Mouse (Mus musculus) neural tube, embryonic 12.5 days (tissue): ENCODE data around the gene Foxf1. TPM values are rescaled to one million over a fixed set of nuclear protein-coding genes. Genes with fewer than 3 reads are reported as not detected.
A peak's percentile ranks its signal among the peaks of the same experiment; 100 is the strongest.

Experiments used
- ATAC-seq: fragments of 200-750 bp; cut with Nextera tagmentation; 2 replicates; pipeline ENCODE4 v1.8.0; 2017; ENCODE audit warnings: low read depth, mild to moderate bottlenecking, moderate TSS enrichment, moderate library complexity; ENCODE audit not compliant: low FRiP score
- H3K27ac ChIP-seq: fragments of 300-500 bp; sonication (generic); 2 replicates; pipeline ENCODE4 v1.5.1; 2016
- H3K27me3 ChIP-seq: fragments of 300-500 bp; sonication (generic); replicated peaks from 2 replicates; pipeline ENCODE4 v1.6.1; 2016; ENCODE audit warnings: mild to moderate bottlenecking
- H3K36me3 ChIP-seq: fragments of 300-500 bp; sonication (generic); 2 replicates; pipeline ENCODE4 v1.6.1; 2016; ENCODE audit warnings: mild to moderate bottlenecking
- H3K4me1 ChIP-seq: fragments of 300-500 bp; sonication (generic); 2 replicates; pipeline ENCODE4 v1.6.1; 2016
- H3K4me2 ChIP-seq: fragments of 300-500 bp; sonication (generic); replicated peaks from 2 replicates; pipeline ENCODE4 v1.6.1; 2016; ENCODE audit warnings: mild to moderate bottlenecking
- H3K4me3 ChIP-seq: fragments of 300-500 bp; sonication (generic); 2 replicates; pipeline ENCODE4 v1.5.1; 2016
- H3K9ac ChIP-seq: fragments of 300-500 bp; sonication (generic); 2 replicates; pipeline ENCODE4 v1.6.1; 2016; ENCODE audit warnings: mild to moderate bottlenecking
- H3K9me3 ChIP-seq: fragments of 300-500 bp; sonication (generic); 2 replicates; pipeline ENCODE4 v1.6.1; 2016; ENCODE audit warnings: mild to moderate bottlenecking
- WGBS: fragments of 180-500 bp; shearing (Covaris S2); methylation state at CpG from one replicate; pipeline ENCODE4 v1.1.7; 2016; 5-methylcytosine and 5-hydroxymethylcytosine counted together
- polyA plus RNA-seq: library from polyadenylated mRNA; unstranded; fragments of >200 nt; fragmentation: Nextera tagmentation; extraction: Ambion mirVana; gene quantifications from 2 replicates; pipeline ENCODE4 v1.2.1, GENCODE M21; 2016

The Foxf1 gene
- 4.2 and 5.5 TPM in 2 replicates for polyA plus RNA-seq

DNA sequence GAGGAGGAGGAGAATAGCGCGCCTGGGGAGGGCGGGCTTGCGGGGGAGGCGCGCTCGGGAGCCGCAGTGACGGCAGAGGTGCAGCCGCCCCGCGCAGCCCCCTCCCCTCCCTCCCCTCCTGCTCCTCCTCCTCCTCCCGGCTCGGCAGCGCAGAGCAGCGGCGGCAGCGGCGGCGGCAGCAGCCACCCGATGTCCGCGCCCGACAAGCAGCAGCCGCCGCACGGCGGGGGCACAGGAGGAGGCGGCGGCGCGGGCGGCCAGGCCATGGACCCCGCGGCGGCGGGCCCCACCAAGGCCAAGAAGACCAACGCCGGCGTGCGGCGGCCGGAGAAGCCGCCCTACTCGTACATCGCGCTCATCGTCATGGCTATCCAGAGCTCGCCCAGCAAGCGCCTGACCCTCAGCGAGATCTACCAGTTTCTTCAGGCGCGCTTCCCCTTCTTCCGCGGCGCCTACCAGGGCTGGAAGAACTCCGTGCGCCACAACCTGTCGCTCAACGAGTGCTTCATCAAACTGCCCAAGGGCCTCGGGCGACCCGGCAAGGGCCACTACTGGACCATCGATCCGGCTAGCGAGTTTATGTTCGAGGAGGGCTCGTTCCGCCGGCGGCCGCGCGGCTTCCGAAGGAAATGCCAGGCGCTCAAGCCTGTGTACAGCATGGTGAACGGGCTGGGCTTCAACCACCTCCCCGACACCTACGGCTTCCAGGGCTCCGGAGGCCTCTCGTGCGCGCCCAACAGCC lies at the start of gene Foxf1:
Gene Foxf1 (plus strand): TSS at position 177 of the 742 bp plus-strand sequence.
- H3K4me3 ChIP-seq: peak within 1 kb of the TSS; percentile 44
- no peaks in the 10 kb centered on the region for H3K36me3 ChIP-seq
- no peaks in the 10 kb centered on the region for H3K9me3 ChIP-seq
- H3K4me2 ChIP-seq: peak within 1 kb of the TSS; percentile 83
- H3K4me1 ChIP-seq: peaks cover 27% of the 10 kb centered on the region
- no peak for ATAC-seq
- under 1% methylated on average over 63 of the region's 83 CpGs for WGBS
- peak within 1 kb of the TSS; percentile 38; the same call in 1 of the 2 replicates for H3K9ac ChIP-seq
- peaks cover 99% of the 10 kb centered on the region for H3K27me3 ChIP-seq
- no peak within 1 kb of the TSS for H3K27ac ChIP-seq

DNA sequence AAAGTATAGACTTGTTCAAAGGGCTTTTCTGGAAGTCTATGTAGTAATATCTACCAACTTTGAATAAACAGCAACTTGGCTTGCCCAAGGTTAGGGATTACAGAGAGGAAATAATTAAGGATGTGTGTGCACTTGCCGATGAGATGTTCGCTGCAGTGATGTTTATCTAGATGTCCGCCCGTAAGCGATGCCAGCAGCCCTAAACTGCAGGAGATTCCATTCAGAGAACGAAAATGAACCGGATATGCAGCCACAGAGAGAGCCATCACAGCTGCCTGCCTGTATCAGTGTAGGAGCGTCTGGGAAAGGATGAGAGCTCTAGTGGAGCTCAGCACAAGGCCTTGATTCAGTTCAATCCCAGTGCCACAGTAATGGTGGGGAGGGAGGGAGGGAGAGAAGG lies 48.6 kb upstream of the Foxf1 start:
- H3K27me3 ChIP-seq: peaks cover 18% of the 10 kb centered on the region; the same call in 1 of the 2 replicates
- H3K4me3 ChIP-seq: no peak overlapping the region
- no peak overlapping the region for H3K4me2 ChIP-seq
- no peak for ATAC-seq
- H3K9me3 ChIP-seq: no peaks in the 10 kb centered on the region
- no peaks in the 10 kb centered on the region for H3K36me3 ChIP-seq
- no peaks in the 10 kb centered on the region for H3K4me1 ChIP-seq
- H3K9ac ChIP-seq: no peak overlapping the region
- WGBS: 84% methylated on average over 8 of the region's 8 CpGs
- no peak overlapping the region for H3K27ac ChIP-seq

DNA sequence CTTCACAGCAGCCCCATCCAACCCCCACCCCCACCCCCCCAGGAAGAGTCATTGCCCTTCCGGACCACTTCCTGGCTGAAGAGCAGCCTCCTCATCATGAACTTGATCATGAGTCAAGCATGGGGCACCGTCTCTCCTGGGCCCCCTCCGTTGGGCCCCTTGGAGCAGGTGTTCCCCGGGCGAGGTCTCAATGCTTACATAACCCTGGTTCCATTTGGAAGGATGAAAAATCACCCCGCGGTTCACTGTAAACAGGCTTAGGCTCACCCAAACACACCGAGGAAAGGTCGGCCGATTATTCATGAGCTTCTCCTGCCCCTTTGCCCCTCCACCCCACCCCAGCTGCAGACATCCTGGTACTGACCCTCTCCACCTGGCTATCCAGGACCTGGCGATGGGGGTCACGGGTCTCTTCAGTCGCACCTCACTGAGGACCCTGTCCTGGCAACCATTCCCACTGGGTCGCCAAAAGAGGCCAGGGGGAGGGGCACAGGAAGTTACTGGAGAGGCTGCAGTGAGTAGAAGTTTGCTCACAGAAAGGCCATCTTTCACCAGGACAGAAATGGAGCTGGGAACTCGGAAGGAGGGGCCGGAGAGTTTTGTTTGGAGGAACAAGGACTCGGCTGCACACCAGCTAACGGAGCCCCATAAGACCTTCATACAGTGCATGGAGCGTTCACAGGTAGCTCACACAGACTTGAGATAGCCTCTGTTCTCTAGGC lies 40.3 kb upstream of the Foxf1 start:
- Histone ChIP-seq H3K9ac (no peak overlapping the region), H3K4me2 (no peak overlapping the region), H3K36me3 (no peaks in the 10 kb centered on the region), H3K4me3 (no peak overlapping the region), H3K27ac (no peak overlapping the region), H3K27me3 (peaks cover 8% of the 10 kb centered on the region; the same call in 1 of the 2 replicates), H3K4me1 (no peaks in the 10 kb centered on the region), H3K9me3 (no peaks in the 10 kb centered on the region)
- WGBS: 70% methylated on average over 19 of the region's 19 CpGs
- no peak for ATAC-seq

DNA sequence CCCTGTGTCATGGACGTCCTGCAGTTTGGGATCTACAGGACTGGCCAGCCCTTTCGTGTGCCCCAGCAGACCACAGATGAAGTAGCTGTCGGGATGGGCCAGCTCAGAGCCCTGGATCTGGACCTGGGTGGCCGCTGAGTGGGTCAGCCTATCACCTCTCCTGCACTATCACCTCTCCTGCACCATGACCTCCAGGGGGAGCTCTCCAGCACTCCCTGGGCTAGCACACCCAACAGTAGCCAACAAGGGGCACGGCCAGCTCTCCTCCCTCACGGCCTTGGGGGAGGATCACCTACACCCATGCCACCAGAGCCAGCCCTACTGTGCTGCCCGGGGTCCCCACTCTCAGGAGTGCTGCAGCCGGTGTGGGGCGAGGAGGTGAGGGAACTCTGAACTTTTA lies 36.7 kb upstream of the Foxf1 start:
- ATAC-seq: no peak

DNA sequence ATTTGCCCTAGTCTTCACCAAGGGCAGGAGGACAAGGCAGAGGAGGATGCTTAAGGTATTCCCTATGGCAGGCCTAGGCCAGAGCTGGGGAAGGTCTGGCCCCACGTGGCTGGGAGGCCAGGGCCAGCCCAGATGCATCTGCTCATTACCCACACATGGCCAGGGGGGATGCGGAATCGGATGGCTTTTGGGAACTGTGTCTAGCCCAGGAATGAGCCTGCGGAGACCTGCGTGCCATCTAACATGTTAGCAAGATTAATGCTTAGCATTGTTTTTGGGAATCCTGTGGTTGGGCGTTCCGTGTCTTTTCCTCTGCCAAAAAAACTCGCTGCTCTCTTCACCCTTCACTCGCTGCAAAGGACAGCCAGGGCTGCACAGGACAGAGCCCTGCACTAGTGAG lies 26.1 kb upstream of the Foxf1 start:
- WGBS: 68% methylated on average over 9 of the region's 9 CpGs
- Histone ChIP-seq H3K27ac (no peak overlapping the region), H3K36me3 (no peaks in the 10 kb centered on the region), H3K4me1 (0 out of 2 replicates have a peak, but pooled peaks cover 4% of the 10 kb centered on the region), H3K27me3 (peaks cover 13% of the 10 kb centered on the region), H3K4me3 (no peak overlapping the region), H3K9ac (no peak overlapping the region), H3K4me2 (no peak overlapping the region), H3K9me3 (no peaks in the 10 kb centered on the region)
- ATAC-seq: no peak

More for the DNA sequence above, 36.7 kb upstream of the Foxf1 start:
- peaks cover 6% of the 10 kb centered on the region; the same call in 1 of the 2 replicates for H3K27me3 ChIP-seq
- no peak overlapping the region for H3K4me2 ChIP-seq
- H3K27ac ChIP-seq: no peak overlapping the region
- WGBS: 70% methylated on average over 9 of the region's 9 CpGs
- H3K9me3 ChIP-seq: no peaks in the 10 kb centered on the region
- no peak overlapping the region for H3K4me3 ChIP-seq
- no peak overlapping the region for H3K9ac ChIP-seq
- no peaks in the 10 kb centered on the region for H3K36me3 ChIP-seq
- no peaks in the 10 kb centered on the region for H3K4me1 ChIP-seq

DNA sequence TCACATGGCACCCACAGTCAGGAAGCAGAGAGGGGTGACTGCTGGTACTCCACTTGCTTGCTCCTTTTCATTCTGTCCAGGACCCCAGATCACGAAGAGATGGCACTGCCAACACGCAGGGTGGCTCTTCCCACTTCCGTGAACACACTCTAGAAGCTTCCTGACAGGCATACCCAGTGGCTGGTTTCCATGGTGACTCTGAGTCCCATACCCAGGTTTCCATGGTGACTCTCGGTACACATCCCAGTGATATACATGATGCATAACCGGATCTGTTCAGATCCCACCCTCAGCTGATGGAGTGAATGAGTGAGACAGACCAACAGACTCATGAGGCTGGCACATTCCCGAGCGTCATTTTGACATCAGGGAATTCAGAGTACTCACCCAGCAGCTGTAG lies 25.1 kb upstream of the Foxf1 start:
- no peaks in the 10 kb centered on the region for H3K9me3 ChIP-seq
- 77% methylated on average over 7 of the region's 7 CpGs for WGBS
- H3K4me2 ChIP-seq: no peak overlapping the region
- H3K4me3 ChIP-seq: no peak overlapping the region
- 0 out of 2 replicates have a peak, but pooled peaks cover 4% of the 10 kb centered on the region for H3K4me1 ChIP-seq
- H3K36me3 ChIP-seq: no peaks in the 10 kb centered on the region
- no peak for ATAC-seq
- H3K9ac ChIP-seq: no peak overlapping the region
- no peak overlapping the region for H3K27ac ChIP-seq
- peaks cover 13% of the 10 kb centered on the region for H3K27me3 ChIP-seq

DNA sequence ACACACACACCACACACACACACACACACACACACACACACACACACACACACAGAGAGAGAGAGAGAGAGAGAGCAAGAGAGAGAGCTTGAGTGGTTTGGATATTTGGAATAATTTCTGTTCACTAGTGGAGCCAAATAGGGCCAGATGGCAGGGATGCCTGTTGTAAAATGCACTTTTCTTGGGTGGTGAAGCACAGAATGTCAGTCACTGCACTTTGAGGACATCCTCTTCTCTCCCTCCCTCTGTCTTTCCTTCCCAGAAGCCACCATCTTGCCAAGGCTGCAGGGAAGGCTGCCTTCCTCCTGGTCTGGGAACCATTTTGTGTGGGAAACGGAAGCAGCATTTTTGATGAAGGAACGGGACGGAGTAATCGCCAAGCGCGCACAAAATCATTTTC lies 21.7 kb upstream of the Foxf1 start:
- Histone ChIP-seq H3K36me3 (no peaks in the 10 kb centered on the region), H3K4me1 (0 out of 2 replicates have a peak, but pooled peaks cover 4% of the 10 kb centered on the region), H3K4me2 (no peak overlapping the region), H3K9me3 (no peaks in the 10 kb centered on the region), H3K27me3 (peaks cover 3% of the 10 kb centered on the region; the same call in 1 of the 2 replicates), H3K9ac (no peak overlapping the region), H3K27ac (no peak overlapping the region), H3K4me3 (no peak overlapping the region)
- 83% methylated on average over 6 of the region's 6 CpGs for WGBS
- ATAC-seq: no peak

DNA sequence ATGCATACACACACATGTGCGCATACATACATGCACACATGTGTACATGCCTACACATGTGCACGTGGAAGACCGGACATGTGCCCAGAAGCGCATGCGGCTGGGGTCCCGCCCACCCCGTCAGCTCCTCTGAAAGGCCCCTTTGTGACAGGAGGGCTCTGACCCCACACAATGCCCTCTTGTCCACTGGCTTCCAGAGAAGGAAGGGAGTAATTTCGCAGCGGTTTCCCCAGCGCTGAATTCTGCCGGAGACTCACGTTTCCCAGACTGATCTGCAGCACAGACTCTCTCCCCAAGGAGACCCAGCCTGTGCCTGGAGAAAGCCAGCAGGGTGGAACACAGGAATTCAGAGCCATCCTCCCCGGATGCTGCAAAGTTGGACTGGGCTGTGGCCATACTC lies 20.5 kb upstream of the Foxf1 start:
- Histone ChIP-seq H3K36me3 (no peaks in the 10 kb centered on the region), H3K4me1 (0 out of 2 replicates have a peak, but pooled peaks cover 4% of the 10 kb centered on the region), H3K4me3 (no peak overlapping the region), H3K27ac (no peak overlapping the region), H3K9me3 (no peaks in the 10 kb centered on the region), H3K27me3 (peaks cover 9% of the 10 kb centered on the region), H3K4me2 (peak overlapping the region; percentile 15; the same call in 1 of the 2 replicates), H3K9ac (no peak overlapping the region)
- no peak for ATAC-seq
- 31% methylated on average over 13 of the region's 13 CpGs for WGBS

DNA sequence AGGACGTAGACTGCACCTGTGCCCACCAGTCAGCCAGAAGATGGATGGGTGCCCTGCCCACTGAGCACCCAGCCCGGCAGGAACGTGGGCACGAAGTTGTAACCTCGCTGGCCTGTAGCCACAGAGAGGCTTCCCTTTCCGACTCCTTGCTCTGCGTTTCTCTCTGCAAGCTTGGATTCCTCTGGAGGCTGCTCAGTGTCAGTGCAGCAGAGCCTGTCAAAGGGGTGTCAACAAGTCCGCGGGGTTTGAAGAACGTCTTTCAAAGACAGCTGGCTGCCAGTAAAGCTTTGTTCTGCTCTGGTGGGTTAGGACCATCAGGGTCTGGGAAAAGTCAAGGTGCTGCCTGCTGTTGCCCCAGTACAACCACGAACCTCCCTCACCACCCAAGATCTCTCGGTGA lies 12.7 kb upstream of the Foxf1 start:
- H3K9me3 ChIP-seq: no peaks in the 10 kb centered on the region
- 2% methylated on average over 12 of the region's 12 CpGs for WGBS
- H3K27ac ChIP-seq: no peak overlapping the region
- H3K9ac ChIP-seq: no peak overlapping the region
- peaks cover 87% of the 10 kb centered on the region for H3K27me3 ChIP-seq
- no peaks in the 10 kb centered on the region for H3K36me3 ChIP-seq
- H3K4me3 ChIP-seq: no peak overlapping the region
- H3K4me1 ChIP-seq: peaks cover 10% of the 10 kb centered on the region
- H3K4me2 ChIP-seq: no peak overlapping the region
- ATAC-seq: no peak

DNA sequence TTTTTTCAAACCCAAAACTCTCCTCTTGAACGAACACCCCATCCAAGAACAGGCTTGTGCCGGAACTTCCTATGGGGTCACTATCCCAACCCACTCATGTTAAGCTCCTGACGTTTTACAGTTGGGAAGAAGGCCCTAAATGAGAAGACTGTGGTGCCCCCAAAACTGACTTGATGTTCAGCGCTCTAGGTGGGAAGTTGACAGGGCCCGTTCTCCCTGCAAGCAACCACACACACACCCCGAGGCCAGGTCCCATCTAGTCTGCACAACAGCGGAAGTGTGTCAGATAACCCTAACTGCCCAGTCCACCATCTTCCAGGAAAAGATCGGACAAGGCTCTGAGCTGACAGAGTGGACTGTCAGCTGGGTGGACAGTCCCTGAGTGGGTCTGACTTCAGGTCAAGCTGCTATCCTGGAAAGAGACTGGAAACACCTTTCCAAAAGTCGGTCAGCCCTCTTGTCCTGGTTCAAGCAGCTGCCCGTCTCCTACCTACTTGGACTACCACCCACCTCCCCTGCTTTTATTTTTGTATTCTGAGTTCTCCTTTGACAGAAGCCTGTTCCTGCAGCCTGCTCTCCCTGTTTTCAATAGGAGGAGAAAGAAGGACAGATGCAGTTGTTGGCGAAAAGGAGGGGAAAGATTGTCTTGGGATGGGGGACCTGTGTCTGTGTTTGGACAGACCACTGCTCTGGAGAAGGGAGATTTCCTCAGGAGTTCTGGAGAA lies 11.6 kb upstream of the Foxf1 start:
- no peak for ATAC-seq

DNA sequence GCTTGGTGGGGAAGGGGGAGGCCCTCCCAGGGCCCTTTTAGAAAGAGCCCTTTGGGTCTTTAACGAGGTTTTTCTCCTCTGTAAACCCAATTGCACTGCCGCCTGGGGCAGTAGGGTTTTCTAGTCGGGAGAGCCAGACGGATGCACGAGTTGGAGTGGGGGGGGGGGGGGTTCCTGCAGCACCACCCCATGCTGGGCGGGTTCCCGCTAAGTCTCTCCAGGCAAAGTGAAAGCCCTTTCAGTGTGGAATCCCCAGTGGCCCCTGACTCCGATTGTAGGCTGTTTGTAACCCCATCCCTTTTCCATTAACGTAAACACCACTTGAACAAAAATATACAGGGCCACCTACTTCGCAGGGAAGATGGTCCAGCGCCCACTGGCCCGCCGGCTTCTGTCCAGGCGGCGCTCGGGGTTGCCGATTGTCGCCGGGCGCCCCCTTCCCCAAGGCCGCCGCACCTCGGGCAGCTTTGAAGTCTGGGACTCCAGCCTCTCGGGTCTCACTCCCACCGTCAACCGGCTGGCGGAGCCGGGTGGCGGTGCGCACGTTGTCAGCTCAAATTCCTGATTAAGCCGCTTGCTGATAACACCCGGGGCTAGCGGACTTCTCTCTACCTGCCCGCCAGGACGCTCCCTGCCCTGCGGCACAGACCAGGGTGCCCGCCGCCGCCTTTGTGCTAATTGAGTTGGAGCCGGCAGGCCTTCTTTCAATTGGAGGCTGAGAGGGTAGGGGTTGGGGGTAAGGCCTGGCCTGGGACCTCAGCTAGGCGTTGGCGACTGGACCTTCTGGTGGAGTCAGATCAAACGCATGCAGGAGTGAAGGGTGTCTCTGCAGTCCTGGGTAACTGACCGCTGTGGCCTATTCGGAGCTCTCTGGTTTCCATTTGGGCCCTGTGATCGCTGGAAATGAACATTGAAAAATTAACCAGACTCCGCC lies 10.7 kb upstream of the Foxf1 start:
- Histone ChIP-seq H3K36me3 (no peaks in the 10 kb centered on the region), H3K4me1 (peaks cover 10% of the 10 kb centered on the region), H3K9ac (no peak overlapping the region), H3K4me3 (no peak overlapping the region), H3K4me2 (peak overlapping the region; percentile 28; the same call in 1 of the 2 replicates), H3K27me3 (peaks cover 99% of the 10 kb centered on the region), H3K9me3 (no peaks in the 10 kb centered on the region), H3K27ac (no peak overlapping the region)
- ATAC-seq: no peak
- whole genome bisulfite sequencing: under 1% methylated on average over 48 of the region's 48 CpGs

More for the DNA sequence above, 11.6 kb upstream of the Foxf1 start:
- Histone ChIP-seq H3K4me3 (no peak overlapping the region), H3K36me3 (no peaks in the 10 kb centered on the region), H3K9ac (no peak overlapping the region), H3K4me1 (peaks cover 10% of the 10 kb centered on the region), H3K4me2 (no peak overlapping the region), H3K9me3 (no peaks in the 10 kb centered on the region), H3K27ac (no peak overlapping the region), H3K27me3 (peaks cover 95% of the 10 kb centered on the region)
- WGBS: 7% methylated on average over 11 of the region's 11 CpGs
